Mouse (Mus musculus) CH12.LX (cell line): ENCODE data around the gene Mdk. TPM values are rescaled to one million over a fixed set of nuclear protein-coding genes. Genes with fewer than 3 reads are reported as not detected.

ENCODE experiments used
- DNase-seq: peaks from one replicate; pipeline ENCODE4 v3.0.0-alpha.2; 2013; ENCODE audit errors: extremely low read depth
- H3K27ac ChIP-seq: 2 replicates; pipeline ENCODE4 v1.5.1; 2012; ENCODE audit warnings: low read depth, mild to moderate bottlenecking, control low read depth, moderate library complexity; ENCODE audit not compliant: insufficient read depth
- H3K27me3 ChIP-seq: replicated peaks from 2 replicates; pipeline ENCODE3; 2012; ENCODE audit warnings: inconsistent platforms
- H3K36me3 ChIP-seq, 2 experiments: replicated peaks in 1 of 2; 2 replicates each; pipeline versions ENCODE3 to v1.6.1; 2012; ENCODE audit warnings: inconsistent platforms in 1 of 2, low read length in 1 of 2, mild to moderate bottlenecking in 1 of 2, mixed read lengths in 1 of 2, moderate library complexity in 1 of 2; ENCODE audit not compliant: control insufficient read depth in 1 of 2, insufficient read depth in 1 of 2
- H3K4me1 ChIP-seq, 2 experiments: 2 replicates each; pipeline ENCODE4 v1.6.1; 2012; ENCODE audit warnings: inconsistent platforms in 1 of 2, moderate library complexity in 1 of 2; ENCODE audit not compliant: insufficient read depth in 2 of 2, control insufficient read depth in 1 of 2
- H3K4me2 ChIP-seq: 2 replicates; pipeline ENCODE4 v1.6.1; 2012; ENCODE audit warnings: low read depth, mild to moderate bottlenecking, control low read depth; ENCODE audit not compliant: poor library complexity, insufficient read depth, severe bottlenecking
- H3K4me3 ChIP-seq, 3 experiments: fragments of 150-350 bp in 1 of 3; sonication (generic) in 1 of 3; replicated peaks in 1 of 3; 2 replicates each; pipeline versions ENCODE3 to v1.5.1; 2011 to 2012; ENCODE audit warnings: low read depth in 2 of 3, low read length in 2 of 3, mild to moderate bottlenecking in 2 of 3, moderate library complexity in 2 of 3, control low read depth in 1 of 3, improper control_type of control experiment in 1 of 3, inconsistent platforms in 1 of 3, mixed read lengths in 1 of 3; ENCODE audit not compliant: poor library complexity in 1 of 3
- H3K79me2 ChIP-seq: replicated peaks from 2 replicates; pipeline ENCODE4 v1.6.1; 2012; ENCODE audit warnings: mild to moderate bottlenecking, moderate library complexity; ENCODE audit not compliant: control insufficient read depth, poor library complexity, insufficient read depth, severe bottlenecking; ENCODE audit errors: extremely low read depth
- H3K9ac ChIP-seq: 2 replicates; pipeline ENCODE4 v1.6.1; 2012; ENCODE audit warnings: low read depth, mild to moderate bottlenecking, control low read depth, moderate library complexity; ENCODE audit not compliant: insufficient read depth
- H3K9me3 ChIP-seq: replicated peaks from 2 replicates; pipeline ENCODE3; 2012; ENCODE audit warnings: low read length, inconsistent platforms, mixed read lengths
- CHD1 ChIP-seq: IDR thresholded peaks from 2 replicates; pipeline ENCODE4 v1.6.1; 2012; ENCODE audit warnings: low read depth, low read length, improper control_type of control experiment, inconsistent platforms
- CTCF ChIP-seq, 2 experiments: IDR thresholded peaks in 1 of 2; conservative IDR thresholded peaks in 1 of 2; 2 replicates each; pipeline ENCODE4 v1.5.1; 2011 to 2012; ENCODE audit warnings: low read depth in 2 of 2, low read length in 2 of 2, improper control_type of control experiment in 1 of 2, inconsistent platforms in 1 of 2, mild to moderate bottlenecking in 1 of 2, moderate library complexity in 1 of 2
- EP300 ChIP-seq: IDR thresholded peaks from 2 replicates; pipeline ENCODE4 v1.6.1; 2011; ENCODE audit warnings: low read length, improper control_type of control experiment
- JUND ChIP-seq: conservative IDR thresholded peaks from 2 replicates; pipeline ENCODE4 v1.6.1; 2011; ENCODE audit warnings: low read depth, low read length, improper control_type of control experiment
- MAFK ChIP-seq: IDR thresholded peaks from 2 replicates; pipeline ENCODE4 v1.6.1; 2011; ENCODE audit warnings: low read length, improper control_type of control experiment; ENCODE audit not compliant: insufficient replicate concordance
- MAX ChIP-seq: IDR thresholded peaks from 2 replicates; pipeline ENCODE4 v1.6.1; 2011; ENCODE audit warnings: low read length, improper control_type of control experiment
- MAZ ChIP-seq: IDR thresholded peaks from 2 replicates; pipeline ENCODE4 v1.6.1; 2012; ENCODE audit warnings: low read depth, mild to moderate bottlenecking, inconsistent platforms, low read length, improper control_type of control experiment, moderate library complexity
- MXI1 ChIP-seq: IDR thresholded peaks from 2 replicates; pipeline ENCODE4 v1.6.1; 2011; ENCODE audit warnings: mild to moderate bottlenecking, low read depth, low read length, improper control_type of control experiment
- NRF1 ChIP-seq: IDR thresholded peaks from 2 replicates; pipeline ENCODE4 v1.6.1; 2014; ENCODE audit warnings: low read depth, mild to moderate bottlenecking, inconsistent platforms, low read length, improper control_type of control experiment, moderate library complexity
- POLR2AphosphoS2 ChIP-seq: IDR thresholded peaks from 2 replicates; pipeline ENCODE4 v1.6.1; 2011; ENCODE audit warnings: low read depth, low read length, improper control_type of control experiment
- RCOR1 ChIP-seq: conservative IDR thresholded peaks from 2 replicates; pipeline ENCODE4 v1.6.1; 2012; ENCODE audit warnings: low read depth, mild to moderate bottlenecking, inconsistent platforms, low read length, improper control_type of control experiment
- SIN3A ChIP-seq: IDR thresholded peaks from 2 replicates; pipeline ENCODE4 v1.6.1; 2012; ENCODE audit warnings: low read length, improper control_type of control experiment, inconsistent platforms
- SMC3 ChIP-seq: IDR thresholded peaks from 2 replicates; pipeline ENCODE4 v1.6.1; 2011; ENCODE audit warnings: low read depth, low read length, improper control_type of control experiment
- TCF12 ChIP-seq: IDR thresholded peaks from 2 replicates; pipeline ENCODE4 v1.6.1; 2014; ENCODE audit warnings: low read depth, mild to moderate bottlenecking, inconsistent platforms, low read length, improper control_type of control experiment
- UBTF ChIP-seq: IDR thresholded peaks from 2 replicates; pipeline ENCODE4 v1.6.1; 2012; ENCODE audit warnings: low read depth, mild to moderate bottlenecking, inconsistent platforms, low read length, improper control_type of control experiment, moderate library complexity
- USF1 ChIP-seq: IDR thresholded peaks from 2 replicates; pipeline ENCODE4 v1.6.1; 2014; ENCODE audit warnings: low read depth, mild to moderate bottlenecking, inconsistent platforms, low read length, improper control_type of control experiment
- USF2 ChIP-seq: conservative IDR thresholded peaks from 2 replicates; pipeline ENCODE4 v1.6.1; 2011; ENCODE audit warnings: low read depth, low read length, improper control_type of control experiment
- ZMIZ1 ChIP-seq: IDR thresholded peaks from 2 replicates; pipeline ENCODE4 v1.6.1; 2012; ENCODE audit warnings: low read depth, mild to moderate bottlenecking, inconsistent platforms, low read length, improper control_type of control experiment
- dilution Hi-C: fragments of 300-500 bp; cut with MboI; formaldehyde crosslinking; loops from 2 replicates; pipeline ENCODE4 v1.14.3; 2020; ENCODE audit warnings: low sequenced_read_pairs; ENCODE audit not compliant: extremely low pct_unique_long_range_greater_than_20kb, extremely low pct_ligation_motif_present
- in situ Hi-C: fragments of 300-500 bp; cut with MboI; formaldehyde crosslinking; loops from 3 replicates; pipeline ENCODE4 v1.14.3; 2019; ENCODE audit warnings: low sequenced_read_pairs, low pct_ligation_motif_present, low pct_unique_long_range_greater_than_20kb, mixed read lengths
- polyA plus RNA-seq: library from polyadenylated mRNA; unstranded; fragments of >175 nt; gene quantifications from 2 replicates; pipeline ENCODE4 v1.2.1, GENCODE M21; 2012; ENCODE audit warnings: low read depth; ENCODE audit not compliant: insufficient read length
- total RNA-seq, 2 experiments: library from RNA; depleted of rRNA; stranded (reverse); fragments of 300-350 nt in 1 of 2; fragments of >200 nt in 1 of 2; gene quantifications; 2 replicates each; pipeline ENCODE4 v1.2.3; 2012 to 2014

Mdk gene
- total and polyA plus RNA-seq, 3 experiments = 0.25 to 2.4 (median 0.34) TPM

DNA sequence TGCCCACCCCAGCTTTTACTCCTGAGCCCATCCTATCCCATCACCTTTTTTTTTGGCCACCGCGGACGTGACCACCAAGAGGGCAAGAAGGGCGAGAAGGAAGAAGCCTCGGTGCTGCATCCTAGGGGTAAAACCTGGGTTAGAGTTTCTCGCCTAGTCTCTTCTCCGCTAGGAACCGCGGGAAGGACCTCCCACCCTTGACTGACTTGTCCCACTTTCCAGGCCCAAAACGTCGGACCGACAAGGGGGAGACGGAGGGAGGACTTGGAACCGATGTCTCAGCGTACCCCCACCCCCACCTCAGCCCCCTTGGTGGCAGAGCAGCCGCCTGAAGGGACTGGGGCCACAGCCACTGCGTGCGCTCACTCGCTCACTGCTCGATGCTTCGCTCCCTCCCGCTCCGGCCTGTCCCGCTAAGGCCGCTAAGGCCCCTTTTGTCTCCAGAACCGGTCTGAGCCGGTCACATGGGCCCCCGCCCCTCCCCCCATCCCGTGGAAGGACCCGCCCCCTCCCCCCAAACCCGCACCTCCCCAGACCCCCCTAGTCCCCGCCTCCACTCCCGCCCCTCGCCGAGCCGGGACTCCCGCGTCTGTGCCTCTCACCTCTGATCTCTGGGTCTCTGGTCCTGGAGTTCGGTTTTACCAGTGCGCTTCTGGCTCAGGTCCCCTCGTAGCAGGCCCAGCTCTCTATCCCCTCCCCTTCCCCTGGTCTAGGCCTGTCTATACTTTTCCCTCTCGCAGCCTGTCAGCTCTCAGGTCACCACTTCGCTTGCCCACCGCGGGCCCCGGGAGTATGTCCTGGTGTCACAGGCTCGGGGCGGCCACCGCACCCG, 553 bp downstream of the Mdk start:
- Histone ChIP-seq H3K27me3 (no peaks in the 10 kb centered on the region), H3K9me3 (no peaks in the 10 kb centered on the region), H3K4me2 (no peak overlapping the region), H3K4me1 (peaks cover 0 to 28% of the 10 kb centered on the region in 2 experiments; a peak in 3 of 4 replicates), H3K79me2 (no peaks in the 10 kb centered on the region), H3K9ac (no peak overlapping the region), H3K27ac (no peak overlapping the region), H3K4me3 (no peak overlapping the region), H3K36me3 (peaks cover 57 to 94% of the 10 kb centered on the region in 2 experiments)
- dilution Hi-C loops = no loop called here
- in situ Hi-C loops = no loop called here
- no peak for TF ChIP-seq TCF12
- TF ChIP-seq MAZ = no peak
- no peak for TF ChIP-seq USF2
- TF ChIP-seq JUND = no peak
- no peak for TF ChIP-seq EP300
- TF ChIP-seq RCOR1 = no peak
- TF ChIP-seq NRF1 = no peak
- TF ChIP-seq CTCF (conservative IDR thresholded peaks at IDR 0.05 in 1 of 2, IDR thresholded peaks at IDR 0.05 in 1 of 2; ENCODE audit: low read depth in 2 of 2, low read length in 2 of 2) = no peak
- no peak for TF ChIP-seq SMC3
- no peak for TF ChIP-seq ZMIZ1
- no peak for TF ChIP-seq MAX
- no peak for TF ChIP-seq SIN3A
- TF ChIP-seq POLR2AphosphoS2 = no peak
- no peak for TF ChIP-seq MAFK
- TF ChIP-seq CHD1 = no peak
- no peak for DNase-seq

DNA sequence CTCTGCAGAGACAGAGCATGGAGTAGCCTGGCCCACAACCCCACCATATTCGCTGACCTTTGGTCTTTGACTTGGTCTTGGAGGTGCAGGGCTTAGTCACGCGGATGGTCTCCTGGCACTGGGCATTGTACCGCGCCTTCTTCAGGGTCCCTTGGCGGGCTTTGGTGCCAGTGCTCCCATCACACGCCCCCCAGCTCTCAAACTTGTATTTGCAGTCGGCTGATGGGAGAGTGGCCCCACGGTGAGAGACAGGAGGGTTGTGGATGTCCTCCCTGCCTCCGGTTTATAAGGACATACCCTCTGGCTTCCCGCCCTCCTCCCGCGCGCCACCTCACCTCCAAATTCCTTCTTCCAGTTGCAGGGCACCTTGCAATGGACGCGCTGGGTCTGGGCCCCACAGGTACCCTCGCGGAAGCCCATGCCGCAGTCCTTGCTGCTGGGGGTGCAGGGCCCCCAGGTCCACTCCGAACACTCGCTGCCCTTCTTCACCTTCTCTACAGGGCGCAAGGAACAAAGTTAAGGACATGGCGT, 1.3 kb downstream of the Mdk start:
- Histone ChIP-seq H3K27me3 (no peaks in the 10 kb centered on the region), H3K4me3 (no peak overlapping the region), H3K4me1 (peaks cover 0 to 34% of the 10 kb centered on the region in 2 experiments; a peak in 3 of 4 replicates), H3K9me3 (no peaks in the 10 kb centered on the region), H3K4me2 (no peak overlapping the region), H3K27ac (no peak overlapping the region), H3K79me2 (no peaks in the 10 kb centered on the region), H3K36me3 (peaks cover 50 to 94% of the 10 kb centered on the region in 2 experiments), H3K9ac (no peak overlapping the region)
- TF ChIP-seq MXI1 (no peak), UBTF (no peak), POLR2AphosphoS2 (no peak), USF1 (no peak), EP300 (no peak)
- in situ Hi-C loops = no loop called here
- dilution Hi-C loops = no loop called here
- no peak for DNase-seq
